Comparison of ENCODE assay signal across 9 mouse cellular contexts in the genomic region with DNA sequence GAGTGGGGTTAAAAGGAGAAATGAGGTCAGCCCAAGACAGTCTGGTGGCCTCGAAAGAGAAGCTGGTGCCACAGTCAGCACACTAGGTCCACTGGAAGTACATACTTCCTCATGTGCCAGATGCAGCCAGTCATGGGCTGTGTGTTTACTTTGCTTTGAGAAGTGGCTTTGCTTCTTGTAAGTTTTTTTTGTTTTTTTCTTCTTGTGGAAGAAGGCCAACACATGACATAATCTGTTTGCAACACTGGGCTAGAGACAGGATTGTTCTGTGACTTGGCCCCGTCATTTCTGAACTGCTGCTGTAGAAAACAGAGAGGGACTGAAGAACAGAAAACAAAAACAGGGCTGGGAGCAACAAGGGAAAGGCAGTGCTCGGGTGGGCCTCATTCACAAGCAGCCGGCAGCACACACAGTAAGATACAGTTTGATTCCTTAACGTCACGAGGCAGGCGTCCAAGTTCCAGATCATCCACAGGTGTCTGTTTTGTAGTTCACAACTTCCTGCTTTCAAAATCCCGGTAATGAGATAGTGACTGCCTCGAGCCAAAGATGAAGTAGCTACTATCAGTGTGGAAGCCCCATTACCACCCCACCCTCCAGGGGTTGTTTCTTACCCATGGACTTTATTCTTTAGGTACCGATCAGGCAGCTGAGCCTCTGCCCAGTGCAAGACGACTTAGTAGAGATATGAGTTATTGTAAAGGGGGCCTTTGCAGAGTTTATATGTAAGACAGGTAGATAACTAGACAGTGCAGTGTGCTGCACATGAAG.
DNase-seq lines count a peak whose midpoint lies in the region; ATAC-seq and TF ChIP-seq lines count a peak whose summit lies in the region.
"Had no signal": no experiment of that assay in that cellular context is flagged by ENCODE, and none has a peak within 500 bp of the region (broad histone marks: within the 10 kb centered on the region; RNA-seq: fewer than 3 reads in every experiment).

No protein-coding gene starts in this region.

- H3K27ac ChIP-seq in liver, embryonic 15.5 days (replicated peaks): no peak overlapping the region
- H3K27ac ChIP-seq in small intestine, adult 2 months (ENCODE audit: insufficient read depth, low read depth, low read length): peak overlapping the region; percentile 70

- H3K4me3 ChIP-seq in liver, embryonic 15.5 days (replicated peaks): no peak overlapping the region
- H3K4me3 ChIP-seq in small intestine, adult 2 months (ENCODE audit: low read depth, low read length): no peak overlapping the region
- H3K4me3 ChIP-seq: erythroblast, embryonic 14.5 days had no signal

- peak; percentile 18 for DNase-seq in cerebellum, adult 9-10 months
- DNase-seq in cerebellum, adult 9-11 months: no peak
- peak; percentile 16 for DNase-seq in 416B (ENCODE audit: low read depth)
- DNase-seq in gastrocnemius, adult 18-20 months (ENCODE audit: low spot score): peak; percentile 73
- DNase-seq in kidney, adult 11 months: peak; percentile 42
- DNase-seq in thymus, adult 18-20 months: no peak

- no peaks in the 10 kb centered on the region for H3K9me3 ChIP-seq in liver, embryonic 15.5 days (replicated peaks)

- no peak overlapping the region for H3K4me2 ChIP-seq in liver, embryonic 15.5 days

- H3K4me1 ChIP-seq in liver, embryonic 15.5 days (replicated peaks): peaks cover 2% of the 10 kb centered on the region; the same call in 1 of the 2 replicates
- H3K4me1 ChIP-seq in small intestine, adult 2 months (ENCODE audit: control insufficient read depth, insufficient read depth, insufficient read length, low read length): peaks cover 16% of the 10 kb centered on the region

- no peaks in the 10 kb centered on the region for H3K27me3 ChIP-seq in liver, embryonic 15.5 days
- no peaks in the 10 kb centered on the region for H3K27me3 ChIP-seq in small intestine, adult 2 months (ENCODE audit: control insufficient read depth, insufficient read depth, low read length)

- WGBS in liver, embryonic 15.5 days (ENCODE audit: insufficient replicate concordance): 49% methylated on average over 11 of the region's 11 CpGs
- 5% methylated on average over 11 of the region's 11 CpGs for WGBS in small intestine, adult 2 months

- no peak for TF ChIP-seq CTCF in small intestine, adult 2 months (IDR thresholded peaks at IDR 0.05; ENCODE audit: extremely low read depth, insufficient read length, insufficient replicate concordance, low read depth, low read length)

- H3K9ac ChIP-seq in liver, embryonic 15.5 days: no peak overlapping the region

- H3K36me3 ChIP-seq in liver, embryonic 15.5 days (replicated peaks): no peaks in the 10 kb centered on the region
- H3K36me3 ChIP-seq in small intestine, adult 2 months (ENCODE audit: control insufficient read depth, insufficient read depth, low read length): no peaks in the 10 kb centered on the region

- ATAC-seq in liver, embryonic 15.5 days (ENCODE audit: insufficient read depth): peak; percentile 22; the same call in 1 of the 2 replicates

- no peak for TF ChIP-seq POLR2A in small intestine, adult 2 months (IDR thresholded peaks at IDR 0.05; ENCODE audit: low read depth, low read length)

Comparison
In these comparisons a context has a peak if more than half of its experiments do, and no peak if none do; other contexts are left out.
1. DNase-seq: peak in cerebellum, adult 9-10 months (single experiment), 416B (single experiment), gastrocnemius, adult 18-20 months (single experiment) and kidney, adult 11 months (single experiment); none in cerebellum, adult 9-11 months (single experiment) and thymus, adult 18-20 months (0 of 2).